Mouse (Mus musculus) spleen, adult 2 months (tissue): ENCODE measurements at regions not wholly inside any gene's neighbourhood (a gene's known extent, or its start where the extent isn't known, plus 50 kb on each side); places are given as distances from the start of the nearest gene placed in this dataset.

Source experiments
- CTCF ChIP-seq: fragments of 200-500 bp; IDR thresholded peaks from 2 replicates; pipeline ENCODE4 v1.5.1; 2011; ENCODE audit warnings: mild to moderate bottlenecking, inconsistent platforms; ENCODE audit not compliant: insufficient read depth, insufficient read length, insufficient replicate concordance; ENCODE audit errors: extremely low read depth
- POLR2A ChIP-seq: fragments of 200-500 bp; IDR thresholded peaks from 2 replicates; pipeline ENCODE4 v1.6.1; 2011; ENCODE audit warnings: low read depth, low read length, inconsistent platforms

DNA sequence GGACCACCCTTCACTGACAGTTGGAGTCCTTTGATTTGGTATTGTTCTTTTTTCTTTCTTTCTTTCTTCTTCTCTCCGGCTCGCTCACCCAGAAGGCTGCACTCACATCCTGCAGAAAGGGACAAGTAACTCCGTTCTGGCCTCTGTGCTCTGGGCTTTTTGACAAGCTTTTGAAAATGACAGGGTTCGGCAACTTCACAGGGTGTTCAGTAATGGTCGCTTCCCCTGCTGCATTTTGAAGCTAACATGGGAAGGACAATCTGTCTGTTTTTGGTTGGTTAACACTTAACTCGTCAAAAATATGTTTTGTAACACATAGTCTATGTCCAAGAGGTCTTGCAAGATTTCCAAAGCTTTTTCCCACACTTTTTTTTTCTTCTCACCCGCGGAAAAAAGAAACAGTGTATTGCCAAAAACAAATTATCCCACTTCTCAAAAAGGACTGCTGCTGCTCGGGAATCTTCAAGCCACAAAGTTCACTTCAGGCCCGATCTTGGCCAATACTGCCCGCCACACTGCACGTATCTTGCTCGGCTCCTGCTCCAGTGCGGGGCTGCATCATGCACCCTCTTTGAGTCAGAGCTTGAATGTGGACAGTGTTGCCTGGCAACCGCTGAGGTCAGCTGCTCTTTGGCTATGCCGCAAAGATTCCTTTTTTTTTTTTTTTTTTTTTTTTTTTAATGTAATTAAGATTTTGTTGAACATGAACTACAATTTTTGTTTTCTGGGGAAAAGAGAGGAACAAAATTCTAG, 209.4 kb upstream of the Inhba start:
- no peak for TF ChIP-seq CTCF
- no peak for TF ChIP-seq POLR2A
